Mouse (Mus musculus) kidney, adult 9 months (tissue): ENCODE data around the gene Olfr1418.

Experiments
- DNase-seq: peaks from one replicate; pipeline ENCODE4 v3.0.0; 2022

Olfr1418 gene

DNA sequence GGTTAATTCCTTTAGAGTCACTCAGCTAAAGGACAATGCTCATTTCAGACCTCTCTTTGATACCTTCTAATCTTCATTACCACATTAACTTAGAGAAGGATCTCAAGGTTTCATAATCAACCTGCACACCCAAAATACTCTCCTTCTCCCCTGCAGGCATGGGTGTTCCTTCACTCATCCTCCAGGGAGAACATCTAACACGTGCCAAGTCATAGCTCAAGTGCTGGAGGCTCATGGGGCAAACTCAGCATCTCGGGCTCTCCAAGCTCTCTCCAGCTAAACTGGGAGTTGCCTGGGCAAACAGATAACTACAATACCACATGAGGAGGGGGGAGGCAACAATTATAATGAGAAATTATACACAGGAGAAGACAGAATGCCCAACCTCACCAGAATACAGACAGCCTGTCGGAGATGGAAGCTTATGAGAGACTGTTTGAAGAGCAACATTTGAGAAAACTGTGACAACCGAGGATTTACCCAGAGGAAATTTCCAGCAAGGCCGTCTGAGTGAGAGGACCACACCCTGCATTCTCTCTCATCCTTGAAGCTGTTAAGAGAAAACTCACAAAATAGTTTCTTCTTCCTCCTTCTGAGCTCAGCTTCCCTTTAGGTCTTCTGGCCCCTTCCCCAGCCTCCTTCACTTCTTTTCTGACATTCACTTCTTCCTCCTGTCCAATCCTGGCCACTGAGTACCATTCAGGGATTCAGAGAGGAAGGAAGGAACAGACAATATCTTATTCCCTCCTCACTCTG lies 50.7 kb downstream of the Olfr1418 start:
- no peak for DNase-seq

DNA sequence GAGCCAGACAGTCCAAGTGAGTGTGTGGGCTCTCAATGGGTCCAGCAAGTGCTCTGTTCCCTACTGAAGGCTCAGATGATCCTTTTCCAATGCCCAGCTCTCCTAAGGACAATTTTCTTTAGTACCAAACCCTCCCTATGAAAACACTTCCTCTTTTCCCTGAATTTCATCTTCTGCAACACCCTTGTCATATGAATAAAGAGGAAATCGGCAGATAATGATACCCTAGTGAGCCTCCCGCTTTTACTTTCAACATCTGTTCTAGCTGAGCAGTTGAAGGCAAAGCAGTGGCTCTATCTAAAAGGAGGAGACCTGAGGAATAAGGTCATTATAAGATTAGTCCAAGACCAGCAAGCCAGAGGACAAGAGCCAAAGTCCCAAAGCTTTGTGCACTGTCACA lies 52.4 kb downstream of the Olfr1418 start:
- DNase-seq, result no peak

DNA sequence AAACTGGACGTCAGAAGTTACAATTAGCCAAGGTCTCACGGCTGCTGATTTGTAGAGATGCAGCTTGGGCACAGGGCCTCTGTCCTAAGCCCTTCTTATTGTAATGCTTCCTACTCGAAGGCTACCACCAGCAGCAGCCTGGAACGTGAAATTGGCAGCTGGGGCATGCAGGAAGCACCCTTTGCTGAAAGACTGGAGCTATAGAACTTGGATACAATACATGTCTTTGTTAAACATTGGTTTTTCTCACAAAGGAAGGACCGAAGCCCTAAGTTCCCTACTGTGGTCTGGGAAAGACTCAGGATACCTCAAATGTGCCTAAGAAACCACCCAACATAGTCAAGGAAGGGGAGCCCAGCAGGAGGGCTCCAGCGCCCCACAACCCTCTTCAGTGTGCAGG lies 53.0 kb downstream of the Olfr1418 start:
- no peak for DNase-seq

DNA sequence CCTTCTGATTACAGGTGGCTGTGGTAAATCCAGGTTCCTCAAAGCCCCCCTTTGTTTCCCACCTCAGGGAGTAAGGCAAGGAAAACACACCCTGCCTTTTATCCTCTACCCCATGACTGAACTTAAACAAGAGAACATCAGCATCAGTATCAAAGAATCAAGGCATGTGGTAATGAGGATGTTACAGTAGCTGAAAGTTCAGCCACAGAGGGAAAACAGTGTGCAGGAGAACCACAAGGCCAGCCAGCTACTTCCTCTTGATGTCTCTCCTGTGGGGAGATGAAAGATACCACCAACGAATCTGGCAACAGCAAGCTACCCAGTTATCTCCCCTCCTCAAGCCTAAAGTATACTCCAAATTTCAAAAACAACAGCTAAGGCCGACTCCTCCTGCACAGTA lies 53.6 kb downstream of the Olfr1418 start:
- no peak for DNase-seq

DNA sequence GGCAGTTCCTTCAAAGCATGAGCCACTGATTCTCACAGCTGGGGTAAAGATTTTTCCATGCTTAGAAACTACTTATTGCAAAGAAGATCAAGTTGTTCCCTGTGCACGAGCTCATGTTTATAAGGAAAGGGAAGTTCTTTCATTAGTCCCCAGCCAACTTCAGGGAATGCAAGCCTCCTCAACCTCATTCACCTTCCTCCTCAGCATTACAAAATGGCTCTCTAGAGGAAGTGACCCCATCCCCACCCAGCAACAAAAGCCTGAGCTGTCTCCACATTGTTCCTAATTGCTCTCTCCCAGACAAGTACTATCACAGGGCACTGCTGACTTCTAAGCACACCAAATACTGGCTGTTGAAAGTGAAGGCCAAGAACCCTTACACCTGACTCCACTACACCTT lies 56.4 kb downstream of the Olfr1418 start:
- no peak for DNase-seq
